Mouse (Mus musculus): ENCODE results near the gene Treml2. TPM values are rescaled to one million over a fixed set of nuclear protein-coding genes. Genes with fewer than 3 reads are reported as not detected.
"Not testable (repeated sequence)": the region's sequence is repeated elsewhere in the genome, so short reads cannot be mapped to it uniquely, and the experiment has no call there.

Gene Treml2
- polyA plus RNA-seq, 1 experiment from 2014 or later: 2.7 TPM

- Histone ChIP-seq H3K36me3 (replicated peaks; ENCODE audit: insufficient read depth, low read length) (no peaks in the 10 kb centered on the region), H3K9ac (replicated peaks) (no peak overlapping the region), H3K4me2 (ENCODE audit: low read depth, low read length) (no peak overlapping the region), H3K4me1 (ENCODE audit: insufficient read depth) (no peaks in the 10 kb centered on the region), H3K27me3 (ENCODE audit: insufficient read depth, low read length) (no peaks in the 10 kb centered on the region), H3K27ac (ENCODE audit: low read depth) (no peak overlapping the region), H3K9me3 (ENCODE audit: low read length) (no peaks in the 10 kb centered on the region), H3K4me3 (ENCODE audit: low read depth, low read length) (no peak overlapping the region)
- 64% methylated on average over 4 of the region's 4 CpGs for WGBS (ENCODE audit: insufficient replicate concordance)
- no peak for ATAC-seq
- TF ChIP-seq EP300 (IDR thresholded peaks at IDR 0.05; ENCODE audit: low read depth): no peak
- TF ChIP-seq CTCF (IDR thresholded peaks at IDR 0.05; ENCODE audit: low read depth): no peak
- DNase-seq: no peak
Observed at GRCm38 (mm10) chr17:48345824-48346223, 46.5 kb downstream of the Treml2 start.

GRCm38 (mm10) chr17:48346231-48346630 is 46.9 kb downstream of the Treml2 start, which contains the start of gene Trem2:
Gene Trem2 (plus strand): TSS chr17:48346401.
- Histone ChIP-seq H3K4me1 (ENCODE audit: insufficient read depth) (no peaks in the 10 kb centered on the region), H3K4me2 (ENCODE audit: low read depth, low read length) (no peak within 1 kb of the TSS), H3K27ac (ENCODE audit: low read depth) (no peak within 1 kb of the TSS), H3K36me3 (replicated peaks; ENCODE audit: insufficient read depth, low read length) (no peaks in the 10 kb centered on the region), H3K27me3 (ENCODE audit: insufficient read depth, low read length) (no peaks in the 10 kb centered on the region), H3K9ac (replicated peaks) (no peak within 1 kb of the TSS), H3K9me3 (ENCODE audit: low read length) (no peaks in the 10 kb centered on the region), H3K4me3 (ENCODE audit: low read depth, low read length) (no peak within 1 kb of the TSS)
- TF ChIP-seq CTCF (IDR thresholded peaks at IDR 0.05; ENCODE audit: low read depth) (no peak), EP300 (IDR thresholded peaks at IDR 0.05; ENCODE audit: low read depth) (no peak)
- DNase-seq (no peak), ATAC-seq (no peak)
- WGBS (ENCODE audit: insufficient replicate concordance): 67% methylated on average over 5 of the region's 5 CpGs

- DNase-seq (no peak), ATAC-seq (no peak)
- H3K36me3 ChIP-seq (replicated peaks; ENCODE audit: insufficient read depth, low read length): no peaks in the 10 kb centered on the region
- no peak overlapping the region for H3K9ac ChIP-seq (replicated peaks)
- no peak overlapping the region for H3K4me3 ChIP-seq (ENCODE audit: low read depth, low read length)
- WGBS (ENCODE audit: insufficient replicate concordance): 65% methylated on average over 4 of the region's 4 CpGs
- no peaks in the 10 kb centered on the region for H3K27me3 ChIP-seq (ENCODE audit: insufficient read depth, low read length)
- no peak overlapping the region for H3K27ac ChIP-seq (ENCODE audit: low read depth)
- H3K4me1 ChIP-seq (ENCODE audit: insufficient read depth): no peaks in the 10 kb centered on the region
- H3K4me2 ChIP-seq (ENCODE audit: low read depth, low read length): no peak overlapping the region
- no peaks in the 10 kb centered on the region for H3K9me3 ChIP-seq (ENCODE audit: low read length)
- TF ChIP-seq CTCF (IDR thresholded peaks at IDR 0.05; ENCODE audit: low read depth): no peak
- TF ChIP-seq EP300 (IDR thresholded peaks at IDR 0.05; ENCODE audit: low read depth): no peak
Observed at GRCm38 (mm10) chr17:48346834-48347233, 47.5 kb downstream of the Treml2 start.

- Histone ChIP-seq H3K27me3 (ENCODE audit: insufficient read depth, low read length) (no peaks in the 10 kb centered on the region), H3K9ac (replicated peaks) (no peak overlapping the region), H3K27ac (ENCODE audit: low read depth) (no peak overlapping the region), H3K36me3 (replicated peaks; ENCODE audit: insufficient read depth, low read length) (no peaks in the 10 kb centered on the region), H3K4me1 (ENCODE audit: insufficient read depth) (no peaks in the 10 kb centered on the region), H3K4me3 (ENCODE audit: low read depth, low read length) (no peak overlapping the region), H3K4me2 (ENCODE audit: low read depth, low read length) (no peak overlapping the region), H3K9me3 (ENCODE audit: low read length) (no peaks in the 10 kb centered on the region)
- no peak for TF ChIP-seq EP300 (IDR thresholded peaks at IDR 0.05; ENCODE audit: low read depth)
- TF ChIP-seq CTCF (IDR thresholded peaks at IDR 0.05; ENCODE audit: low read depth): no peak
- no peak for DNase-seq
- 45% methylated on average over 2 of the region's 2 CpGs for WGBS (ENCODE audit: insufficient replicate concordance)
- ATAC-seq: no peak
Observed at GRCm38 (mm10) chr17:48347287-48347686, 48.0 kb downstream of the Treml2 start.

GRCm38 (mm10) chr17:48350681-48351193 is 51.4 kb downstream of the Treml2 start:
- ATAC-seq (no peak), DNase-seq (no peak)
- no peaks in the 10 kb centered on the region for H3K27me3 ChIP-seq (ENCODE audit: insufficient read depth, low read length)
- H3K4me1 ChIP-seq (ENCODE audit: insufficient read depth): no peaks in the 10 kb centered on the region
- H3K4me3 ChIP-seq (ENCODE audit: low read depth, low read length): no peak overlapping the region
- H3K36me3 ChIP-seq (replicated peaks; ENCODE audit: insufficient read depth, low read length): no peaks in the 10 kb centered on the region
- TF ChIP-seq EP300 (IDR thresholded peaks at IDR 0.05; ENCODE audit: low read depth) (no peak), CTCF (IDR thresholded peaks at IDR 0.05; ENCODE audit: low read depth) (no peak)
- WGBS (ENCODE audit: insufficient replicate concordance): 74% methylated on average over 5 of the region's 5 CpGs
- H3K9ac ChIP-seq (replicated peaks): no peak overlapping the region
- H3K9me3 ChIP-seq (ENCODE audit: low read length): no peaks in the 10 kb centered on the region
- H3K27ac ChIP-seq (ENCODE audit: low read depth): no peak overlapping the region
- H3K4me2 ChIP-seq (ENCODE audit: low read depth, low read length): no peak overlapping the region

GRCm38 (mm10) chr17:48352976-48353375 is 53.7 kb downstream of the Treml2 start:
- ATAC-seq; H3K4me3 ChIP-seq (ENCODE audit: low read depth, low read length); DNase-seq; H3K27me3 ChIP-seq (ENCODE audit: insufficient read depth, low read length); H3K9me3 ChIP-seq (ENCODE audit: low read length); H3K4me1 ChIP-seq (ENCODE audit: insufficient read depth); H3K9ac ChIP-seq (replicated peaks); H3K27ac ChIP-seq (ENCODE audit: low read depth); H3K4me2 ChIP-seq (ENCODE audit: low read depth, low read length); H3K36me3 ChIP-seq (replicated peaks; ENCODE audit: insufficient read depth, low read length): not testable (repeated sequence)
- WGBS (ENCODE audit: insufficient replicate concordance): 79% methylated on average over 7 of the region's 7 CpGs

- no peak overlapping the region for H3K9ac ChIP-seq (replicated peaks)
- 72% methylated on average over 3 of the region's 3 CpGs for WGBS (ENCODE audit: insufficient replicate concordance)
- no peak for TF ChIP-seq CTCF (IDR thresholded peaks at IDR 0.05; ENCODE audit: low read depth)
Observed at GRCm38 (mm10) chr17:48355822-48356221, 56.5 kb downstream of the Treml2 start.

More at GRCm38 (mm10) chr17:48355822-48356221, 56.5 kb downstream of the Treml2 start:
- no peaks in the 10 kb centered on the region for H3K9me3 ChIP-seq (ENCODE audit: low read length)
- DNase-seq (no peak), ATAC-seq (no peak)
- H3K4me3 ChIP-seq (ENCODE audit: low read depth, low read length): no peak overlapping the region
- H3K4me2 ChIP-seq (ENCODE audit: low read depth, low read length): no peak overlapping the region
- H3K27ac ChIP-seq (ENCODE audit: low read depth): no peak overlapping the region
- H3K36me3 ChIP-seq (replicated peaks; ENCODE audit: insufficient read depth, low read length): no peaks in the 10 kb centered on the region
- no peaks in the 10 kb centered on the region for H3K27me3 ChIP-seq (ENCODE audit: insufficient read depth, low read length)
- H3K4me1 ChIP-seq (ENCODE audit: insufficient read depth): no peaks in the 10 kb centered on the region
